Mouse (Mus musculus) adrenal gland, postnatal 25 days (tissue): ENCODE measurements at regions not wholly inside any gene's neighbourhood (a gene's known extent, or its start where the extent isn't known, plus 50 kb on each side); places are given as distances from the start of the nearest gene placed in this dataset.

Source experiments
- DNase-seq: peaks from one replicate; pipeline ENCODE4 v3.0.0; 2021; ENCODE audit warnings: mixed read lengths
- microRNA-seq, 2 experiments: library from miRNA; unstranded; fragments of <30 nt; microRNA quantifications; one replicate each; pipeline ENCODE4 v1.2.0; 2021

DNA sequence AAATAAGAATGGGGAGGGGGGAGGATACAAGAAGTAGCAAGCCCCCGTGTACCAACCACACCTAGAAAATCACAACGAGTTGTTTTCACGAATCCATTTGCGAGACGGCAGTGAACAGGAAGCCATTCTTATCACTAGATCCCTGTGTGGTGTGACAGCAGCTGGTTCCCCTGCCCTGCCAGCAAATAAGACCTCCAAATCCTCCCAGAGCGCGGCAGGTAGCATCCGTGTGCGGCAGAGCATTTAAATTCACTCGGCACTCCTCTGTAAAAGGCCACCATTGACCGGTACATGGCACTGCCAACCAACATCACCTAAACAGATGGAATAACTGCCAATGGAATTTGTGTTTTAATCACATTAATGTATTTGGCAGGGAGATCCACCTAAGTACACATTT, 77.9 kb upstream of the Pmfbp1 start:
- no peak for DNase-seq

DNA sequence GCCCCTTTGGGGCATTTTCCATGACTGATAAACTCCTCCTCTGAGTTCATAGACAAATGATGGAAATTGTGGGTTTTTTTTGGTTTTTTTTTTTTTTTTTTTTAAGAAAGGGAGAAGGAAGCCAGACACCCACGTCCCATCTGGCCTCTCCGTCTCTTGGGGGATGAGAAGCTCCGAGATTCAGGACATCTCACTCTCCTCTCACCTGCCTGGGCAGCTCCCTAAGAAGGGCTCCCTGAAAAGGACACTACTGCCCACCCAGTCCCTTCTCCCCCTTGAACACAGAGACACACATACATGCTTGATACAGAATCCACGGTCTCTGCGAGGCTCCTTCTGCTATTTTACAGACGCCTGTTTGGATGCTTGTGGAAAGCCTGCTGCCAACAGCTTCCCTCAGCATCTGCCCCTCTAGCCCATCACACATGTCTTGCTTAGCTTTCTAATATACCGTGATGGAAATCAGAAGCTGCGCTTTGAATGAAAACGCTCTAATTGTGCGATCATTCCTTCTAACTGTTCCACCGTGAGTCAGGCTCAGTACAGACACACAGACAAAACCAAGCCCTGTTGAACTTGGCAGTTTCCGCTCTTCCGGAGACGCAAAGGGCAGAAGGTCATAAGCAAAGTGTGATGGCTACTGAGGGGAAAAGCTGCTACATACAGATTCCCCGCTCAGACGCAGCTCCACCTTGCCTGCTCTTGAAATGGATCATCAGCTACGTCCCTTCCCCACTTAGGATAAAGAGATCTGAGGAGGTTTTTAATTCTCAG, 77.3 kb upstream of the Pmfbp1 start:
- DNase-seq = no peak

DNA sequence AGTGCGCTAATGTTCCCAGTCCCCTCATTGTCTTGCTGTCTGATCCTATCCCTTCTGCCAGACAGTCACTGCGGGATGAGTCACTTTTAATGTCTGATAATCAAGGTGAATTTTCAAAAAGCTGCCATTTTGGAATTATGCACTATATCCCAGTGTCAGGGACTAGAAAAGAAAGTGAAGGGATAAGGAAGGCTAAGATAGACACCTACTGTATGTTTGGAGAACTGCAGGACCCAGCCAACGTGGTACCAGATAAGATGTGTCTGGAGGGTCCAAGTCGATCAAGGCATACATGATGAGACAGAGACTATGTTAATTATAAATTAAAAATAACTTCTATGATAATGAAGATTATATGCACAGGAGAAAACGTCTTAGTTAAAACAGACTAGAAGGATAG, 76.6 kb upstream of the Pmfbp1 start:
- DNase-seq = peak; percentile 8

DNA sequence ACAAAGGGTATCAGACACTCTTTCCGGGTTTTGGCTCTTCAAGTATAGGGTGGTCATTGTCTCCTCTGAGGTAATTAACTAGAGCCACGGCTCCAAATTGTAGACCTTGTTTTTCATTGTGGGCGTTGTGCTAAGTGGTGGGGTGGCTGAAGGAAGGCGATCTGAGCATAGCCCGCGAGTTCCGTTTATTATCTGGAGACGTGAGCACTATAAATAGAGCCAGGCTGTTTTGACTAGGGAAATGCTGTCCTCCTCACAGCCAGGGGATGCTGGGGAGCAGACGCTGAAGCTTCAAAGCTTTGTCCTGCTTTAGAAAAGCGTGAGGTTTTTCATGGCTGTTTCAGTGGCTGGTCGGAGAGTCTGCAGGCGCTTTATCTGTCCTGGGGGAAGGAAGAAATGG, 75.9 kb upstream of the Pmfbp1 start:
- DNase-seq = no peak

DNA sequence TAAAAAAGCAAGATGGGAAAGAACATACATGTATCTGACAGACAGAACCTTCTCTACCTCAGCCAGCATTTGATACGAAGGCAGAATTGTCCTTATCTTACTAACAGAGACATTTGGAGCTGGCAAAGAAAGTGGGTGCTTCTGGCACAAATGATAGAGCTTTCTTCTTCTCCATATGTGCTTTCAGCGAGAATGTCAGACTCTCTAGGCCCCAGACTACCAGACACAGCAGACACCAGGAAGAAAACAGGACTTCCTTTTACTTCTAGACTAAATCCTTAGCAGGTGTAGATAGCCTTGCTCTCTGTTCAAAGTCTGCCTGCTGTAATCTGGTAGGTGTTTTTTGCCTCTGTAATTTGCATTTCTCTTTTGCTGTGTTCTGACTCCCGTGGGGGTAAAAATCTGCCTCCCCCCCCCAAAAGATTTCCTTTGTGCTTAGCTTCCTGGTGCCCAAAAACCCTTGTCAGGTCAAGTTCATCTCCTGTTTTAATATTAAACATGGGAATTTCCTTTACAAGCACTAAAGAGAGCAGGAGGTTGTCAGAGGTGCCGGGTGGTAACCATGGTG, 74.7 kb upstream of the Pmfbp1 start:
- no peak for DNase-seq

DNA sequence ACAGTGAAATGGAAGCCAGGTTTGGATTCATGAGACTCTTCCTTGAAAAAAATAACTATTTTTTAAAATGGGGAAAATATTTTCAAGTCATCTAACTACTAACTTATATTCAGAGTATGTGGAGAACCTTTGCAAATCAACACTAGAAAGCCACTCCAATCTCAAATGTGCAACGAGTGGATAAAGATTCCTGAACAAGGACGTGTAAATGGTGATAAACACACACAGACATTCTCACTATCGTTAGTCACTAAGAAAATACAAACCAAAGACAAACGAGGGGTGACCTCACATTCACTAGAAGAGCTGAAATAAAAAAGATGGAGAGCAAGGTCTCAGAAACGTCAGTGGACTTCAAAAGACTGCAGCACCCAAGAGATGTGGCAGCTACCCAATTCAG, 69.8 kb upstream of the Pmfbp1 start:
- no peak for DNase-seq

DNA sequence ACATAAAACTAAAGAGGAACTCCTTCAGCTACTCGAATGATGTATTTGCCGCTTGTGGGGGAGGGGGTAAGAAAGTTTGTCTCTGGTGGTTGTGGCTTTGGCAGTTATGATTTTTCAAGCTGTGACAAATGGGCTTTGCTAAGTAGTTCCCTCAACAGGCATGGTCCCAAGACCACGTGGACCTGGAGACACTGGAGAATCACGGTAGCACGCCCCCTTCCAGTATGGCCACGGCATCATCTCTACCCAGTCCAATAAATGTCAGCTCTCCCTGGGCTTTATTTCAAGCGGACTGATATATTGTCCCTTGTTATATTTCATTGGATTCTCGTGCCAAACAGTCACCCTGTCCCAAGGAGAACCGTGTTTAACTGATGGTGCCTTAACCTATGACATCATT, 65.3 kb upstream of the Pmfbp1 start:
- DNase-seq = no peak

DNA sequence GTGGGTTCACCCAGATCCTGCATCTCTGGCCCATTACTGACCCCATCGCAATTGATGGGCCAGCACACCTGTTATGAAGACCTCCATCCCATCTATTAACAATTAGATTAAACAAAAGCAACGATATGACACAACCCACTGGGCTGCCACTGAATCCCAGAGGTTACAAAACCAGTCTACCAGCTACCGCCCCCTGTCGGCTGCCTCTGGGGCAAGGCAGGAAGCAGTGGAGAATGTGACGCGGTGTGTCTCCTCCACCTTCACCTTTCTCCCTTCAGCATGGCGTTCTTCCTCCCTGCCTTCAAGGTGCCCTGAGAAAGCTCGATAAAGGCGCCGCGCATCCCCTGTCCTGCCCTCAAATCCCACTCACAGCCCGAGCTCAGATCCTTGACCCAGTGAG, 59.3 kb upstream of the Pmfbp1 start:
- no peak for DNase-seq

DNA sequence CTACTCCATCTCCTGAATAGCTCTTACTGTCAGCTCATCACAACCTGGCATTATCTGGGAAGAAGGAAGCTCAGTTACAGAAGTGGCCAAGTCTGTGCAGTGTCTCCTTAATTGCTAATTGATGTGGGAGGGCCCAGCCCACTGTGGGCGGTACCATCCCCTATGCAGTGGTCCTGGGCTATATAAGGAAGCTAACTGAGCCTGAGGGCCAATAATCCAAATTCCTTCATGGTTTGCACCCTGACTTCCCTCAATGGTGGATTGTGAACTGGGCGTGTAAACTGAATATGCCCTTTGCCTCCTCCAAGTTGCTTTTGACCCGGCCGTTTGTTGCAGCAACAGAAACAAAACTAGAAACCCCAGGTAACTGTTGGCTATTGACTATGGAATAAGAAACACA, 57.8 kb upstream of the Pmfbp1 start:
- DNase-seq = no peak

DNA sequence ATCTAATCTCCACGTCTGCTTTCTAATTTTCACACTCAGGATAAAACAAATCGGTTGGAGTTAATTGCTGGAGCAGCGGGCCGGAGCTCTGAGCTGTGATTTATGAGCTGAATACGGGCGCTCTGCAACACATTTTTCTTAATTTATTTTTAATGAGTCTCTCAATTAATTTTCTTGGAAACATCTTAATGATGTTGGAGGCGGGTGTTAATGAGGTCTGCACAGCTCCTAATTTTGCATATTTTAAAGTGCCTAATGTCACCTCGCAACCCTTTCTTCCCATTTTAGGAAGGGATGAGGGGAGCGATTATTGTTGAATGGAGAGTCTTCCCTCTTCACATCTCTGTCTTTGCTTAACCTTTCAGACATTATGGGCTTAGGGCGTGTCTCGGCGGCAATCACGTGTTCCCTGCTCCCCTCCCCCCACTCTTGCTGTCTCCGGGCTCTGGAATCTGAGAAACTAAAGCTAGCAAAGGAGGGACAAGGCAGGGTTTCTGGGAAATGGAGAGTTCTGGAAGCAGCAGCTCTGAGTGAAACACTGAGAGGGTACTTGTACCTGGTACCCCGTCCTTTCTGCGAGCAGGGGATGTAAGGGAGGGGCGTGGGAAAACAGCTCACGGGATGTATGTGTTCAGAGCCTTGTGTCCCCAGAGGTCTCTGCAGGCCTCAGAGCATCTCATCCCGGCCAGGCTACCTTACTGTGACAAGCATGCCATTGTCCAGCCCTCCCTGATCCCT, 56.8 kb upstream of the Pmfbp1 start:
- no peak for DNase-seq

DNA sequence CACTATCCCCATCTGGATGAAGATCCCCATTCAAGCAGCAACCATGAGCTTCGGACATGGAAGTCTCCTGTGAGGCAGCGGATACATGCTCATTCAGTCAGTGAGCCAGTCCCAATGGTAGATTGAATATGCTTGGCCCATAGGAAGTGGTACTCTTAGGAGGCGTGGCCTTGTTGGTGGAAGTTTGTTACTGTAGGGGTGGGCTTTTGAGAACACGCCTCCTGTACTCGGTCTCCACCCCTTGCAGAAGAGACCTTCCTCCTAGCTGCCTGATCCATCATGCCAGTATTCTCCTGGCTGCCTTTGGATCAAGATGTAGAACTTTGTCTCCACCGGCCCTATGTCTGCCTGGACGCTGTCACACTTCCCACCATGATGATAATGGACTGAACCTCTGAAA, 55.3 kb upstream of the Pmfbp1 start:
- no peak for DNase-seq

Small RNAs in the stretch of these regions (microRNA-seq; reads per million reads assigned to microRNA genes)
- gene Gm23163 = 0 reads per million in 2 experiments
